Mouse (Mus musculus): ENCODE measurements around the gene Shld1.

Gene Shld1

GRCm38 (mm10) chr2:132686756-132687737 is at the start of gene Shld1:
Gene Shld1 (plus strand): TSS chr2:132686931.
- DNase-seq (ENCODE audit: low spot score in 2 of 2), result peak; percentile 80 to 83

DNA sequence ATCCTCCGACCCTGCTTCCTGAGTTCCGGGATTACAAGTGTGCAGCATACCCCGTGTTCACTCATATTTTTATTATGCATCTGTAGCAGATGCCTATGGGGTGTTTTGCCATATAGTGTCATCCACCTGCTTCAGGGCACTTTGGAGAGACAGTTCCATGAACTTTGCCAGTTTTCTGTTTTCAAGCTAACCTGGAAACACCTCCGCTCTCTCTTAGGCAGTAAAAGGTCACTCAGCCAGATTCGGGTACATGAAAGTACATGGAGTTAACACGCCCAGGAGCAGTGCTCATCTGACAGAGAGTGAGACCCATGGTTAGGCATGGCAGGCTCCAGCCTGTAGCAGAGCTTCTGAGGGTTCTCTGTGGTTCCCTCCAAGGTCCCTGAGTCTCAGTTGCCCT is 48.4 kb upstream of the Shld1 start:
- DNase-seq (ENCODE audit: low spot score in 2 of 2), result no peak

DNA sequence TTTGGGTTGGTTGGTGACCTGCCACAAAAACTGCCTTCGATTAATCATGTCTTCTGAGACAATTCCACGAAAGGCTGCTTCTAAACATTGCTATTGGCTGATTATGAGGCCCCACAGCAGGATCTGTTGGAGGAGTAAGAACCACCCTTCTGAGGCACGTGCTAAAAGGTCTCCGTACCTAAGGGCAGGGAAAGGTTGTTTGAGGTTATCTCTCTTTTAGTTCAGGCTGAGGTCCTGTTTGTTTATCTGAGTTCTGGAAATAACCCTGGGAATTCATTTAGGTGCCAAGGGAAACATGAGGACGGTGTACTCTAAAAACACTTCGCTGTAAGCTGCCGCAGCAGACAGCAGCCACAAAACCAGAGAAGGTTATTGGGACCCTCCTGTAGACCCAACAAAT is 47.4 kb upstream of the Shld1 start:
- DNase-seq (ENCODE audit: low spot score in 2 of 2), result no peak

GRCm38 (mm10) chr2:132641196-132641595 is 45.5 kb upstream of the Shld1 start:
- DNase-seq (ENCODE audit: low spot score in 2 of 2), result no peak

- DNase-seq (ENCODE audit: low spot score in 2 of 2), result peak in 1 of 2 experiments; percentile 7
Measured at GRCm38 (mm10) chr2:132643161-132643560, 43.6 kb upstream of the Shld1 start.

- DNase-seq (ENCODE audit: low spot score in 2 of 2), result no peak
Measured at GRCm38 (mm10) chr2:132646856-132647745, 39.6 kb upstream of the Shld1 start.

DNA sequence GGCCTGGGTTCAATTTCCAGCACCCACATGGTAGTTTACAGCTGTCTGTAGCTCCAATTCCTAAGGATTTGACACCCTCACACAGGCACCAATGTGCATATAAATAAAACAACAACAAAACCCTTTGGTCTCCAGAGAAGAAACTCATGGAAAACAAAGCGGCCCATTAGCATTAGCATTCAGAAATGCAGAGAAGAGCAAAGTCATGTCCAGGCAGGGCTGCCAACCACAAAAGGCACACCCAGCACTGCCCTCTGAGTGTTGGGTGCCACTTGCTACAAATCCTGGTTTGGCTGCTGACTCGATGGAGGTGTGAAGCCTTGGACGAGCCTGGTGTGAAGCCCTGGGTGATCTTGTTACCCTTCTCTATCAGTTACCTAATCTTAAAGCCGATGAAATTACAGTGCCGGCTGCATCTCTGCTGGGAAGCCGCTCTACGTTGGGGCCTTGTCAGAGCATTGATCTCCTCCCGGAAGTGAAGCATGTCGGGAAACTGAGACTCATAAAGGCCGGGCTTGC is 37.3 kb upstream of the Shld1 start:
- no peak for DNase-seq (ENCODE audit: low spot score in 2 of 2)

- no peak for DNase-seq (ENCODE audit: low spot score in 2 of 2)
Measured at GRCm38 (mm10) chr2:132650546-132650945, 36.2 kb upstream of the Shld1 start.

DNA sequence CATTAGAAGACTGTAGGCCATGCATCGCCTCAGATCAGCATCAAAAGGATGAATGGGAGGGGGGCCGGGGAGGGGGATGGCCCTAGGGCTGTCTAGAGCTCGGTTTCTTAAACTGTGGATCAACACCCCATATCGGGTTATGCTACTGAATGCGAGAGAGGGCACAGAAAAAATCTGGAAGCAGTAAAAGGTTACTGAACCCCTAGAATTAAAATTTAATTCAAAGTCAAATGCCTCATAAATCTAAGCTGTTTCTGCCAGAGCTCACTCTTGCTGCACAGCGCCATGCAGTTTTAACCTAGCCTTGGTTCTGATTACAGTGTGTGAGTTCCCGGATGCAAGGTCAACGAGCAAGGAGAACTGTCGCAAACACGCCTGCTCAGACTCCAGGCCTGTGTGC is 34.3 kb upstream of the Shld1 start:
- DNase-seq (ENCODE audit: low spot score in 2 of 2), result no peak

DNA sequence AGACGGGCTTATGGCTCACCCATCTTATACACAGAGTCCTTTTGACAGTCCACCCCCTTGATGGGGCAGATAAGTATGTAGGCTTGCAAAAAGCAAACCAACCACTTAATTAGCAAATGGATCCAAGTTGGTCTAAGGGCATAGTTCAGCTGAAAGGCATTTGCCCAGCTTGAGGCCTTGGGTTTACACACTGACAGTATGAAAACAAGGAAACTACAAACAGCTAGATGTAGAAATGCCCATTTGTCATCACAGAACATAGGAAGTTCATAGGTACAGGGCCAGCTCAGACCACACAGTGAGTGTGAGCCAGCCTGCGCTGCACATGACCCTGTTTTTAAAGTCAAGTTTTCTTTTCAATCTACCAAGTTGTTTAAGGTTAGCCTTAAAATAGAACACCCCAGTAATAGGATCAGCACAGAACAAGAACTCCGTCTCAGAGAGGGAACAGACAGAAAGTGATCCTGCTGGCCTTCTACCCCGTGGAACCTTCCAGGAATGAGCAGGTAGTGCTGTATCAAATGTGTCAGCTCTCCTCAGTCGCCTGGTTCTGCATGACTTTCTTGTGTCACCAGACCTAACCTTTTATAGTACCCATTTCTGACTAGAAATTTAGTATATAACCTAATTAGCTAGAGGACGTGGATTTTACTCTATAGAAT is 31.8 kb upstream of the Shld1 start:
- no peak for DNase-seq (ENCODE audit: low spot score in 2 of 2)

DNA sequence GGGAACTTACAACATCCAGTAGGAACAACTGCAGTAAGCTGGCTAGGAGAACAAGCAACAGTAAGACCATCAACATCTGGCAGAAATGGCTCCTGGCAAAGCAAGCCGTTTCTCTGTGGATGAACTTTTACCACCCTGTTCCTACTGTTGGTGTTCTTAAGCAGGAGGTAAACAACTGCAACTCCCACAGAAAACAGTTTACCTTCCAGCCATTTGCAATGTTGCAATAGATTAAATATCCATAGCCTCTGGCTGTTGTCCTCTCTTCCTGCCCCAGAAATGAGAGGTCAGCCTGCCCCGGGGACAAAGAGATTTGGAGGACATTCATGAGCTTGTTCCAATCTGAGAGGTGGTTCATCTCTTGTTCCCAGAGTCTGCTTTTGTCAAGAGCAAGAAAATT is 29.5 kb upstream of the Shld1 start:
- no peak for DNase-seq (ENCODE audit: low spot score in 2 of 2)

DNA sequence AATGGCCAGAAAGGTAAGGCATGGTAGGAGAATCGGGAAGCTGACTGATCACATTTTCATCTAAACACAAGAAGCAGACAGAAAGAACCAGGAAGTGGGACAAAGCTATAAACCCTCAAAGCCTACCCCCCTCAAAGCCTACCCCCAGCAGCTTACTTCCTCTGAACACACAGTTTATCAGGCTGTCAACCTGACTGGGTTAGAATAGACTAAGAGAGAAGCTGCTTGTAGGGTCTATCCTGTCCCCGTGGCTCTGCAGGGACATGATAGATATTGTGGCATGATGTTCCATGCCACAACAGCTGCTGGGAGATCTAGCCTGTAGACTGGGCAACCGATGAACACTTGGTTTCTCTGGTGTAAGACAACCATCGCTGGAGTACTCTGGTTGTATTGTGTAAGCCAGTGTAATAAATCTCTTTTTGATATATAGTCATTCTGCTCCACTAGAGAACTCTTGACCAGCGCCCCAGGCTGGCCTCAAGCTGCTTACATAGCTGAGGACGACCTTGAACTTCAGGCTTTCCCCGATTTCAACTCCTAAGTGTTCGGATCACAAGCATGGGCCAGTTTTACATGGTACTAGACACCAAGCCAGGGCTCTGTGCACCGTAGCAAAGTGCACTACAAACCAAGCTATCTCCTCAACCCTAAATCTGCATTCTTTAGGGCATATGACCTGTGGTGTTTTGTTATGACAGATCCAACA is 28.2 kb upstream of the Shld1 start:
- DNase-seq (ENCODE audit: low spot score in 2 of 2), result peak in 1 of 2 experiments; percentile 11

DNA sequence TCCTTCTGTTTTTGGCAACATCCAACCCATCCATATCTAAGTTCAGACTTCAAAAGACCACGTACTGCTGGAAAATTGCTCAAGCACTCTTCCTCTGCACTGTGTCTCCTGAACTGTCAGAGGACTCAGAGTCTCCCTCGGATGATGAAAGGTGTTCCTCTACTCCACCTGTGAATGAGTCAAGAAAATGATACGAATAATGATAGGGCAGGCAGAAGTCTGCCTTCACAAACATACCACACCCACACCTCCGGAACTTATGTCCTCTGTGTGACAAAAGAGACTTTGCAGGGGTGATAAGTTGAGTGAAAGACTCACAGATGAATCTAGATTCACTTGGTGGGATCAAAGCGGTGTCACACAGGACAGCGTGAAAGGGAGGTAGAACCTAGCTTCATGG is 17.6 kb upstream of the Shld1 start:
- no peak for DNase-seq (ENCODE audit: low spot score in 2 of 2)

DNA sequence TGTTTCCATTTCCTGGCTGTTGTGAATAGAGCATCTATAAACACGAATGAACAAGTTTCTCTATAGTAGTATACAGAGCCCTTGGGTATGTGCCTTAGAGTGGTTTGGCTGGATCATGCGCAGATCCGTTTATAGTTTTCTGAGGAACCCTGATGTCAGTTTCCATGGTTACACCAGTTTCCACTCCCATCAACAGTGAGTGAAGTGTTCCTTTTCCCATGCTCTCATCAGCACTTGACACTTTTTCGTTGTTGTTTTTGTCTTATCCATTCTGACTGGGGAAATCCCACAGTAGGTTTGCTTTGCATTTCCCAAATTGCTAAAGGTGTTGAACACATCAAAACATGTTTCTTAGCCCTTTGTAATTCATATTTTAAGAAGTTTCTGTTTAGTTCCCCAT is 16.4 kb upstream of the Shld1 start:
- no peak for DNase-seq (ENCODE audit: low spot score in 2 of 2)

- no peak for DNase-seq (ENCODE audit: low spot score in 2 of 2)
Measured at GRCm38 (mm10) chr2:132672121-132672520, 14.6 kb upstream of the Shld1 start.

GRCm38 (mm10) chr2:132676111-132676510 is 10.6 kb upstream of the Shld1 start:
- no peak for DNase-seq (ENCODE audit: low spot score in 2 of 2)

- no peak for DNase-seq (ENCODE audit: low spot score in 2 of 2)
Measured at GRCm38 (mm10) chr2:132685001-132685400, 1.7 kb upstream of the Shld1 start.

DNA sequence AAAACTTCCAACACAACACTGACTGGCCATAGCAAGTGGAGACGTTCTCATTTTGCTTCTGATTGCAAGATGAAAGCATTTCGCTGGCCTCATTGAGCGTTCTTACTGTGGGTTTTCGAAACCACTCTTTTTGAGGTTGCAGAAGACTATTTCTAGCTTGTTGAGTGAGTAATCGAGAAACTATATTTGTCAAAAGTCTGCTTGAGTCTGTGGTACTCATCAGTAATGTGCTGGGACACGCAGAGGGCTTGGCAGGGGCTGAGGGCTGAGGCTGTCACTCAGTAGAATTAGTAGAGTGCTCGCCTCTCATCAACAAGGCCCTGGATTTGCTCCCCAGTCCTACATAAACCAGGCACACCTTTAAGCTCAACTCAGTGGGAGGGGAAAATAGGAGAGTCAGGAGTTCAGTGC is 1.9 kb downstream of the Shld1 start:
- no peak for DNase-seq (ENCODE audit: low spot score in 2 of 2)

DNA sequence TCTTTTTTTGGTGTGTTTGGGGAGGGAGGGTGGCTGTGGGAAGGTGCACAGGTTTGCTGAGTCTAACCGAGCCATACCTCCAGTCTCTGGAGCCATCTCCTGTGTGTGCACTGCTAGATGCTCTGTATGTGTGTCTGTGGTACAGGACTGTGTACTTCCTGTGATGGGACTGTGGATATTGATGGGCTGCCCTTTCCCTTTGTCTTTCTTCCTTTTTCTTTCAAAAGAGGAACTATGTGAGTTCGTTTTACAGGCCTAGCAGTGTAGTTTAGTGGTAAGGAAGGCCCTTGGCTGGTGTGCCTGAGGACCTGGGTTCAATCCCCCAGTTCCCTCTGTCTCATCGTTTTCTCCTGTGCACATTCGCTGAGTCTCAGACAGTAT is 2.4 kb downstream of the Shld1 start:
- no peak for DNase-seq (ENCODE audit: low spot score in 2 of 2)

GRCm38 (mm10) chr2:132689569-132690231 is 3.0 kb downstream of the Shld1 start:
- DNase-seq (ENCODE audit: low spot score in 2 of 2), result no peak

DNA sequence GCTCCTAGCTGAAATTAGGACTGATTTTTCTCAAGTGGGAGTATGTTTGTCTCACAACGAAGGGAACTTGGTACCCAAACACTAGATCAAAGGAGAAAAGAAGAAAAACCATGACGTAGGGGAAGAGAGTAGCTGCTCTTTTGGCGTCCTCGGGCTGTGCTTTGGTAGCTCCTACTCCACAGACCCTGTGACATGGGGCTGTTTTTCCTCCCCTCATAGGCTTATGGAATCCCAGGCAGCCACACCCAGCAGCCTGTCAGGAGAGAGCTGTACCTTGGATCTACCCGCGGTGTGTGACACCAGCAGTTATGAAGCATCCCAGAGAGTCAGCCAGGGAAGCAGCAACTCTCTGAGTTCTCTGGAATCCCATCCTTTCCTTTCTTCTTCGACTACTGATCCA is 5.0 kb downstream of the Shld1 start:
- DNase-seq (ENCODE audit: low spot score in 2 of 2), result no peak

Measured in thymus, postnatal 10 days (tissue).